Mouse (Mus musculus): Measurements from ENCODE around the gene Ins2. TPM values are rescaled to one million over a fixed set of nuclear protein-coding genes. Genes with fewer than 3 reads are reported as not detected.
A peak's percentile ranks its signal among the peaks of the same experiment; 100 is the strongest.

Ins2 gene
- polyA plus RNA-seq, 1 experiment from 2014 or later: not detected

DNA sequence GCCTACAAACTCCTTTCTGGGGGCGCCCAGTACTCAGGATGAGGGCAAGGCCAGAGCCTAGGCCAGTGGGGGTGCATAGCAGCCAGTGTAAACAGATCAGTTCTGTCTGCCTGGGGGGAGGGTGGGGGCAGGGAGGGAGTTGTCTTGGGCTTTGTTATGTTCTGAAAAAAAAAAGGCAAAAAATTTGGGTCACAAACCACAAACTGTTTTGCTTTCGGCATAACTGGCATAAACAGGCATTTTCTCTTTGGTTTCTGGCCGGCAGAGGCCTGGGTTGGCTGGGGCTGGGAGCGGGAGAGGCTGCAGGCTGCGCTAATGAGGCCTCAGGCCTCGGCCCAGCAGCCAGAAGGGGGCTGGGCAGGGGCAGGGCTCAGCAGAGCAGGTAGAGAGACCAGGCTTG lies 96.5 kb downstream of the Ins2 start:
- WGBS: 22% methylated on average over 6 of the region's 6 CpGs
- no peak for ATAC-seq

DNA sequence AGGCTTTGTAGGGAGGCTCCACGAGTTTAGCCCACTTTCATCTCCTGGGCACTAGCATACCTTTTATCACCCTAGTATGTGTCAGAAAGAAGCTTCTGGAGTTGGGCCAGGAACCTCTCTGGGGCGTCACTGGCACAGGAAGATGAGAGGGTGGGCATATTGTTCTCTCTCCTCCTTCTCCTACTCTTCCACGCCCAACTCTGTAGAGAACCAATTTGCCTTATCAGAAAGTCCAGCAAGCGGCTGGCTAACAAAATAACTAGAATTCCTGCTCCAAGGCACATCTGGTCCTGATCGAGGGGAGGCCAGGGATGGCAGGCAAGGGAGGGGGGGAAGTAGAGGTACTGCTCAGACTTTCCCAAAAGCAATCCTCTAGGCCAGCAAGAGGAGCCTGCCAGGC lies 98.1 kb downstream of the Ins2 start:
- no peak overlapping the region for H3K9ac ChIP-seq

More for the DNA sequence above, 96.5 kb downstream of the Ins2 start:
- Histone ChIP-seq H3K4me3 (no peak overlapping the region), H3K4me1 (no peaks in the 10 kb centered on the region), H3K27ac (no peak overlapping the region), H3K36me3 (ENCODE audit: poor library complexity, severe bottlenecking) (no peaks in the 10 kb centered on the region), H3K9me3 (replicated peaks) (no peaks in the 10 kb centered on the region), H3K27me3 (peaks cover 17% of the 10 kb centered on the region), H3K4me2 (no peak overlapping the region), H3K9ac (no peak overlapping the region)

DNA sequence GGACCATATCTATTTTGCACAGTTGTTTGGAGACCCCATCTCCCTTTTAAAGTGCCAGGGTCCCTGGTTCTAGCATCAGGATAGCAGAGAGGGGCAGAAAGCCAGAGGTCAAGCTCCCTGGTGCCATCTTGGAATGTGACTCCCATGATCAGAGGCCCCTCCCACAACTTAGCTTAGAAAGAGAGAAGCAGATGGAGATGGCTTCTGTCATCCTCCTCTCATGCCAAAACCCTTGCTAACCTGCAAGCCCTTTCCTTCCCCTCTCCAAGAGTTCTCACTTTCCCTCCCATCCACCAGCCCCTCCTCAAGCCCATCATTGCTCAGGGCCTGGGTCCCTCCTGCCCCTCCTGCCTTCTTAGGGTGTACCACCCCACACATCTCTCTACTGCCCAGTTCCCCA lies 107.0 kb downstream of the Ins2 start:
- Histone ChIP-seq H3K4me3 (no peak overlapping the region), H3K9ac (no peak overlapping the region), H3K4me2 (no peak overlapping the region), H3K36me3 (ENCODE audit: poor library complexity, severe bottlenecking) (no peaks in the 10 kb centered on the region), H3K9me3 (replicated peaks) (no peaks in the 10 kb centered on the region), H3K27ac (no peak overlapping the region), H3K27me3 (no peaks in the 10 kb centered on the region), H3K4me1 (no peaks in the 10 kb centered on the region)
- ATAC-seq: no peak

More for the DNA sequence above, 98.1 kb downstream of the Ins2 start:
- Histone ChIP-seq H3K4me1 (no peaks in the 10 kb centered on the region), H3K27ac (no peak overlapping the region), H3K36me3 (ENCODE audit: poor library complexity, severe bottlenecking) (no peaks in the 10 kb centered on the region), H3K27me3 (peaks cover 4% of the 10 kb centered on the region), H3K4me3 (no peak overlapping the region), H3K4me2 (no peak overlapping the region), H3K9me3 (replicated peaks) (no peaks in the 10 kb centered on the region)
- ATAC-seq: no peak
- 47% methylated on average over 5 of the region's 5 CpGs for WGBS

DNA sequence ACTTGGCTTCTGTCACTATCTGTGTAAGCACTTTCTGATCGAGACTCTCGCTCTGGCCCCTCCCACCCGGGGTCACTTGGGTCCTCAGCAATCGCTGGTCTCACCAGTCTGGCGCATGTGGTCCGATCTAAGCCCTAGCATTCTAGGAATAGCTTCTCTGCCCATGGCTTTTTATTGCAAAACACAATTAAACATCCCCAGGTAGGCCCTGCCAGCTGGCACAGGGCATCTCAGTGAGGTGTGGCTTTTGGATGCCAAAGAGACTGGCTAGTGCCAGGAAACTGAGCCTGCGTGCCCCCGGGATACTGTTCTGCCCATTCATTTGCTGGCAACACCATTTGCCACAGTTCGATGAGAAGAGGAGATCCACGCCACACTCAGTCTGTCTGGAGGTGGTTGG lies 112.5 kb downstream of the Ins2 start:
- WGBS: 82% methylated on average over 10 of the region's 10 CpGs
- ATAC-seq: no peak
- H3K9ac ChIP-seq: no peak overlapping the region

DNA sequence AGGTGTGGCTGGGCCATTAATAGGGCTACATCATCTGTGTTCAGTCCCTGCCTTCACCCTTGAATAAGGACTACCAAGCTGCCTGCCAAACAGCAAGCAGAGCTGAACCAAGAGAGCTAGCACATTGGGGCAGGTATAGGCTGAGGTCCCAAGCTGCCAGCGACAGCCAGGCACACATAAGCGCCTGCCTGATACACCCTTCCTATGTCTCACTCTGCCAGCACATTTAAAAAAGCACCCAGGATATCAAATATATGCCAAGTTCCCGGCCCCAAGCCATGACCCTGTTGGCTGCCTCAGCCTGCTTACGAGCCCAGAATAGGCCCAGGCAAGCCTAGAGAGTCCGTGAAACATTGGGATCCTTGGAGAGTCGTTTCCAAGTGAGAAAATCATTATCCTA lies 113.4 kb downstream of the Ins2 start:
- H3K4me1 ChIP-seq: no peaks in the 10 kb centered on the region
- H3K36me3 ChIP-seq (ENCODE audit: poor library complexity, severe bottlenecking): no peaks in the 10 kb centered on the region
- no peaks in the 10 kb centered on the region for H3K27me3 ChIP-seq
- no peaks in the 10 kb centered on the region for H3K9me3 ChIP-seq (replicated peaks)
- no peak overlapping the region for H3K9ac ChIP-seq
- no peak overlapping the region for H3K27ac ChIP-seq
- no peak overlapping the region for H3K4me3 ChIP-seq
- WGBS: 86% methylated on average over 6 of the region's 6 CpGs
- no peak for ATAC-seq
- no peak overlapping the region for H3K4me2 ChIP-seq

More for the DNA sequence above, 112.5 kb downstream of the Ins2 start:
- no peak overlapping the region for H3K4me3 ChIP-seq
- no peaks in the 10 kb centered on the region for H3K36me3 ChIP-seq (ENCODE audit: poor library complexity, severe bottlenecking)
- H3K4me2 ChIP-seq: no peak overlapping the region
- H3K27me3 ChIP-seq: no peaks in the 10 kb centered on the region
- H3K9me3 ChIP-seq (replicated peaks): no peaks in the 10 kb centered on the region
- H3K27ac ChIP-seq: no peak overlapping the region
- H3K4me1 ChIP-seq: no peaks in the 10 kb centered on the region

MicroRNAs encoded within 50 kb of the gene (microRNA counts, 519-probe panel; counts per million panel counts)
- 177 counts per million, percentile 53 among the panel's probes with 10 or more counts for microRNA mmu-miR-483

Small RNA genes within 50 kb of the gene (microRNA-seq; reads per million reads assigned to microRNA genes)
- 57.9 reads per million, percentile 43 among the genes with 10 or more reads in this experiment for gene Mir483

Other genes starting within 250 kb of the Ins2 start
- 0.28 and 0.77 TPM in 2 replicates for gene Tnnt3, start 244.5 kb downstream of the Ins2 start, polyA plus RNA-seq (2015; fragmentation: Nextera tagmentation; extraction: Ambion mirVana)
- 16.2 and 16.5 TPM in 2 replicates for gene Mrpl23, start 210.7 kb downstream of the Ins2 start, polyA plus RNA-seq (2015; fragmentation: Nextera tagmentation; extraction: Ambion mirVana)
- 56.6 and 57.6 TPM in 2 replicates for gene Igf2, start 76.6 kb downstream of the Ins2 start, polyA plus RNA-seq (2015; fragmentation: Nextera tagmentation; extraction: Ambion mirVana)
- gene Gm49394, start 73.4 kb downstream of the Ins2 start, polyA plus RNA-seq (2015; fragmentation: Nextera tagmentation; extraction: Ambion mirVana): 0.05 TPM in 1 of 2 replicates, not detected in the other
- gene Th, start 187.7 kb upstream of the Ins2 start, polyA plus RNA-seq (2015; fragmentation: Nextera tagmentation; extraction: Ambion mirVana): 8.0 and 9.9 TPM in 2 replicates
- gene Ascl2, start 225.9 kb upstream of the Ins2 start, polyA plus RNA-seq (2015; fragmentation: Nextera tagmentation; extraction: Ambion mirVana): 0.21 TPM in 1 of 2 replicates, not detected in the other

Measured in forebrain, embryonic 13.5 days (tissue).